Mouse (Mus musculus): ENCODE measurements around the gene Gm14151. TPM values are rescaled to one million over a fixed set of nuclear protein-coding genes. Genes with fewer than 3 reads are reported as not detected.

Gm14151 gene
- not detected for polyA plus RNA-seq (2017; shearing (Covaris generic))

GRCm38 (mm10) chr2:151092250-151092649 lies at the start of gene Gm14151:
Gm14151 (minus strand) TSS chr2:151092350.

GRCm38 (mm10) chr2:151097945-151098344 lies 5.8 kb upstream of the Gm14151 start, which contains the start of gene Gm14147:
Gm14147 (plus strand) TSS chr2:151098245.

GRCm38 (mm10) chr2:151039232-151039695 lies 52.9 kb downstream of the Gm14151 start, which contains the start of the genes Ninl and Nanp:
Ninl (minus strand) TSS chr2:151039382.
Nanp (minus strand) TSS chr2:151039398.

Other genes starting within 250 kb of the Gm14151 start
- gene Abhd12, start 187.6 kb downstream of the Gm14151 start, polyA plus RNA-seq (2017; shearing (Covaris generic)): 15.3 TPM
- gene Gins1, start 186.9 kb downstream of the Gm14151 start, polyA plus RNA-seq (2017; shearing (Covaris generic)): 5.6 TPM
- 0.70 TPM for gene Ninl, start 53.0 kb downstream of the Gm14151 start, polyA plus RNA-seq (2017; shearing (Covaris generic))
- gene Nanp, start 53.0 kb downstream of the Gm14151 start, polyA plus RNA-seq (2017; shearing (Covaris generic)): 35.0 TPM
- not detected for gene Gm14147, start 5.9 kb upstream of the Gm14151 start, polyA plus RNA-seq (2017; shearing (Covaris generic))